Mouse (Mus musculus): ENCODE measurements around the gene Tmem9b. TPM values are rescaled to one million over a fixed set of nuclear protein-coding genes. Genes with fewer than 3 reads are reported as not detected.

The Tmem9b gene
- total RNA-seq, 1 experiment from 2014 or later, result 41.5 TPM

Other genes starting within 250 kb of the Tmem9b start
- 0.19 and 0.33 TPM in 2 replicates for gene Trim66, start 244.7 kb downstream of the Tmem9b start, total RNA-seq (2021)
- gene Rpl27a, start 233.7 kb downstream of the Tmem9b start, total RNA-seq (2021), result 201 and 220 TPM in 2 replicates
- gene St5, start 49.3 kb downstream of the Tmem9b start, total RNA-seq (2021), result 34.0 and 43.3 TPM in 2 replicates
- 29.8 and 36.6 TPM in 2 replicates for gene Akip1, start 49.2 kb downstream of the Tmem9b start, total RNA-seq (2021)
- not detected in 2 replicates for gene BC051019, start 29.0 kb downstream of the Tmem9b start, total RNA-seq (2021)
- not detected in 2 replicates for gene Ascl3, start 21.1 kb downstream of the Tmem9b start, total RNA-seq (2021)
- 0.24 and 0.48 TPM in 2 replicates for gene Nrip3, start 29.1 kb upstream of the Tmem9b start, total RNA-seq (2021)
- 0.52 and 1.3 TPM in 2 replicates for gene Scube2, start 112.8 kb upstream of the Tmem9b start, total RNA-seq (2021)
- 143 and 171 TPM in 2 replicates for gene Dennd5a, start 207.6 kb upstream of the Tmem9b start, total RNA-seq (2021)
- gene Tmem41b, start 234.1 kb upstream of the Tmem9b start, total RNA-seq (2021), result 54.0 and 56.7 TPM in 2 replicates

All from adrenal gland, postnatal 25 days (tissue).